Mouse (Mus musculus): ENCODE results near the gene Acaa1b.

DNA sequence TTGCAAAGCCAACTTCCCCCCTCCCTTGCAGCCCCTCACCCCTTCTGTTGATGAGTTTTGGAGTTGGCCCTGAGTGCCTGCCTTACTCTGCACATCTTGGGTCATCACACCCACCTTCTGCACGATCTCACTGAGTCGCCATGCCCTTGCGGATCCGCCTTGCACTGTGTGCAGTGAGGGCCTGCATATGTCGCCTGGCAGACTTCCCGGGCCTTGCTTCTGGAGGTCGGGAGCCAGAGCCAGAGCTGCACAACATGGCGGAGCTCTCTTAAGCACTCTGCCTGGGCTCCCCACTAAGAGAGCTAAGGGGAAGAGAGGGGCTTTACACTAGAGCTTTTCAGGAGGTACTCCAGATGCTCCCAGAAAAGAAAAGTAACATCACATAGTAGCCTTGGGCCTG lies 12.2 kb downstream of the Acaa1b start:
- TF ChIP-seq MAFK (IDR thresholded peaks at IDR 0.05; ENCODE audit: insufficient read depth, low read depth, low read length) (no peak), ZC3H11A (IDR thresholded peaks at IDR 0.05; ENCODE audit: borderline replicate concordance, low read depth, low read length) (no peak), ZNF384 (IDR thresholded peaks at IDR 0.05; ENCODE audit: low read depth, low read length) (no peak), HCFC1 (IDR thresholded peaks at IDR 0.05; ENCODE audit: borderline replicate concordance, insufficient read depth, low read length) (no peak), CHD2 (IDR thresholded peaks at IDR 0.05; ENCODE audit: low read depth, low read length) (no peak)

Data from ES-E14 (cell line).